Mouse (Mus musculus) cortical plate, adult 2 months (tissue): ENCODE measurements around the gene Pigg. TPM values are rescaled to one million over a fixed set of nuclear protein-coding genes. Genes with fewer than 3 reads are reported as not detected.

Experiments
- H3K27ac ChIP-seq: fragments of 200-500 bp; 2 replicates; pipeline ENCODE4 v1.5.1; 2012; ENCODE audit warnings: low read length, control low read depth, inconsistent platforms; ENCODE audit not compliant: insufficient read depth
- H3K4me1 ChIP-seq: fragments of 200-500 bp; 2 replicates; pipeline ENCODE4 v1.6.1; 2011; ENCODE audit warnings: low read length; ENCODE audit not compliant: control insufficient read depth, insufficient read depth
- H3K4me3 ChIP-seq: fragments of 200-500 bp; 2 replicates; pipeline ENCODE4 v1.5.1; 2011; ENCODE audit warnings: mild to moderate bottlenecking, low read length, control low read depth; ENCODE audit not compliant: insufficient read depth
- CTCF ChIP-seq: fragments of 200-500 bp; IDR thresholded peaks from 2 replicates; pipeline ENCODE4 v1.5.1; 2011; ENCODE audit warnings: mild to moderate bottlenecking, control low read depth, low read length; ENCODE audit not compliant: insufficient read depth; ENCODE audit errors: extremely low read depth
- POLR2A ChIP-seq: fragments of 200-500 bp; IDR thresholded peaks from 2 replicates; pipeline ENCODE4 v1.6.1; 2011; ENCODE audit warnings: mild to moderate bottlenecking, low read length, control low read depth; ENCODE audit not compliant: insufficient read depth; ENCODE audit errors: extremely low read depth
- polyA plus RNA-seq: library from polyadenylated mRNA; depleted of rRNA; stranded (reverse); fragments of >200 nt; gene quantifications from 2 replicates; pipeline ENCODE4 v1.2.3, GENCODE M21; 2012

Pigg gene
- polyA plus RNA-seq, 1 experiment = 8.7 TPM

GRCm38 (mm10) chr5:108286957-108287356, 25.5 kb upstream of the Pigg start:
- no peak for TF ChIP-seq POLR2A
- TF ChIP-seq CTCF = no peak
- H3K27ac ChIP-seq = no peak overlapping the region

GRCm38 (mm10) chr5:108301567-108301966, 10.8 kb upstream of the Pigg start:
- H3K4me3 ChIP-seq = no peak overlapping the region
- no peak overlapping the region for H3K27ac ChIP-seq
- no peak for TF ChIP-seq CTCF
- no peaks in the 10 kb centered on the region for H3K4me1 ChIP-seq

More at GRCm38 (mm10) chr5:108286957-108287356, 25.5 kb upstream of the Pigg start:
- no peaks in the 10 kb centered on the region for H3K4me1 ChIP-seq
- no peak overlapping the region for H3K4me3 ChIP-seq

GRCm38 (mm10) chr5:108313065-108313860, 854 bp downstream of the Pigg start:
- TF ChIP-seq POLR2A (no peak), CTCF (no peak)
- Histone ChIP-seq H3K4me1 (peaks cover 4% of the 10 kb centered on the region; the same call in 1 of the 2 replicates), H3K27ac (no peak overlapping the region)

GRCm38 (mm10) chr5:108331051-108331450, 18.6 kb downstream of the Pigg start:
- Histone ChIP-seq H3K4me1 (no peaks in the 10 kb centered on the region), H3K4me3 (no peak overlapping the region), H3K27ac (no peak overlapping the region)
- TF ChIP-seq CTCF (no peak), POLR2A (no peak)

More at GRCm38 (mm10) chr5:108313065-108313860, 854 bp downstream of the Pigg start:
- peak overlapping the region; percentile 77 for H3K4me3 ChIP-seq

- H3K27ac ChIP-seq = no peak overlapping the region
- TF ChIP-seq CTCF (no peak), POLR2A (no peak)
- H3K4me3 ChIP-seq = no peak overlapping the region
- H3K4me1 ChIP-seq = no peaks in the 10 kb centered on the region
These were observed 25.0 kb downstream of the Pigg start for GRCm38 (mm10) chr5:108337385-108337784.

GRCm38 (mm10) chr5:108338049-108338448, 25.6 kb downstream of the Pigg start:
- no peaks in the 10 kb centered on the region for H3K4me1 ChIP-seq
- TF ChIP-seq POLR2A (no peak), CTCF (no peak)
- H3K4me3 ChIP-seq = no peak overlapping the region

GRCm38 (mm10) chr5:108343680-108344170, 31.3 kb downstream of the Pigg start:
- Histone ChIP-seq H3K27ac (no peak overlapping the region), H3K4me3 (no peak overlapping the region), H3K4me1 (peaks cover 3% of the 10 kb centered on the region; the same call in 1 of the 2 replicates)
- TF ChIP-seq CTCF (no peak), POLR2A (no peak)

More at GRCm38 (mm10) chr5:108338049-108338448, 25.6 kb downstream of the Pigg start:
- H3K27ac ChIP-seq = no peak overlapping the region

GRCm38 (mm10) chr5:108345313-108346071, 33.1 kb downstream of the Pigg start:
- TF ChIP-seq POLR2A = no peak
- TF ChIP-seq CTCF = no peak
- peaks cover 3% of the 10 kb centered on the region; the same call in 1 of the 2 replicates for H3K4me1 ChIP-seq

GRCm38 (mm10) chr5:108347843-108348242, 35.4 kb downstream of the Pigg start:
- TF ChIP-seq CTCF = no peak
- no peak for TF ChIP-seq POLR2A
- H3K4me1 ChIP-seq = peaks cover 3% of the 10 kb centered on the region; the same call in 1 of the 2 replicates
- H3K27ac ChIP-seq = no peak overlapping the region
- no peak overlapping the region for H3K4me3 ChIP-seq

More at GRCm38 (mm10) chr5:108345313-108346071, 33.1 kb downstream of the Pigg start:
- H3K27ac ChIP-seq = no peak overlapping the region
- no peak overlapping the region for H3K4me3 ChIP-seq
